Mouse (Mus musculus): ENCODE data around the gene Mybphl.

Gene Mybphl

GRCm38 (mm10) chr3:108372274-108372673 lies 7.6 kb downstream of the Mybphl start:
- in situ Hi-C loops (cut with MseI, MboI) = no loop called here

GRCm38 (mm10) chr3:108372691-108373090 lies 8.0 kb downstream of the Mybphl start:
- in situ Hi-C loops (cut with MseI, MboI) = no loop called here

GRCm38 (mm10) chr3:108378875-108379663 lies 14.4 kb downstream of the Mybphl start:
- in situ Hi-C loops (cut with MseI, MboI) = no loop called here

GRCm38 (mm10) chr3:108380695-108381094 lies 16.0 kb downstream of the Mybphl start:
- in situ Hi-C loops (cut with MseI, MboI) = no loop called here

- in situ Hi-C loops (cut with MseI, MboI) = no loop called here
Observed at GRCm38 (mm10) chr3:108381945-108382875, 17.5 kb downstream of the Mybphl start.

GRCm38 (mm10) chr3:108383485-108384354 lies 19.0 kb downstream of the Mybphl start, which contains the start of gene Psrc1:
TSS of gene Psrc1 (plus strand) at chr3:108383839.
- in situ Hi-C loops (cut with MseI, MboI) = no loop called here

GRCm38 (mm10) chr3:108384425-108384824 lies 19.7 kb downstream of the Mybphl start:
- in situ Hi-C loops (cut with MseI, MboI) = no loop called here

GRCm38 (mm10) chr3:108386186-108386585 lies 21.5 kb downstream of the Mybphl start:
- in situ Hi-C loops (cut with MseI, MboI) = loop anchor here in 1 of 2 experiments (5.0 kb wide), 1 partner anchor 99 kb away; no protein-coding TSS in a partner anchor

GRCm38 (mm10) chr3:108389111-108389545 lies 24.4 kb downstream of the Mybphl start:
- in situ Hi-C loops (cut with MseI, MboI) = loop anchor here in 1 of 2 experiments (5.0 kb wide), 1 partner anchor 102 kb away; no protein-coding TSS in a partner anchor

GRCm38 (mm10) chr3:108392299-108392698 lies 27.6 kb downstream of the Mybphl start:
- in situ Hi-C loops (cut with MseI, MboI) = loop anchor here in 1 of 2 experiments (5.0 kb wide), 1 partner anchor 110 kb away; the partner anchor contains the start of gene Sort1

GRCm38 (mm10) chr3:108392793-108393192 lies 28.1 kb downstream of the Mybphl start:
- in situ Hi-C loops (cut with MseI, MboI) = loop anchor here in 1 of 2 experiments (5.0 kb wide), 1 partner anchor 110 kb away; the partner anchor contains the start of gene Sort1

- in situ Hi-C loops (cut with MseI, MboI) = no loop called here
Observed at GRCm38 (mm10) chr3:108398281-108398680, 33.6 kb downstream of the Mybphl start.

GRCm38 (mm10) chr3:108400442-108400841 lies 35.7 kb downstream of the Mybphl start:
- in situ Hi-C loops (cut with MseI, MboI) = no loop called here

GRCm38 (mm10) chr3:108401692-108402527 lies 37.2 kb downstream of the Mybphl start:
- in situ Hi-C loops (cut with MseI, MboI) = no loop called here

- in situ Hi-C loops (cut with MseI, MboI) = no loop called here
Observed at GRCm38 (mm10) chr3:108402528-108402920, 37.8 kb downstream of the Mybphl start.

- in situ Hi-C loops (cut with MseI, MboI) = no loop called here
Observed at GRCm38 (mm10) chr3:108405536-108406305, 41.0 kb downstream of the Mybphl start.

GRCm38 (mm10) chr3:108406306-108406885 lies 41.7 kb downstream of the Mybphl start:
- in situ Hi-C loops (cut with MseI, MboI) = no loop called here

GRCm38 (mm10) chr3:108408517-108409008 lies 43.9 kb downstream of the Mybphl start:
- in situ Hi-C loops (cut with MseI, MboI) = no loop called here
